Mouse (Mus musculus) adrenal gland, adult (tissue): ENCODE measurements around the gene Rbfox2.

Experiments used
- DNase-seq, 2 experiments: peaks; one replicate each; pipeline ENCODE4 v3.0.0; 2022 to 2023; ENCODE audit warnings: low spot score in 1 of 2; ENCODE audit not compliant: inconsistent age in 2 of 2

Rbfox2 gene

DNA sequence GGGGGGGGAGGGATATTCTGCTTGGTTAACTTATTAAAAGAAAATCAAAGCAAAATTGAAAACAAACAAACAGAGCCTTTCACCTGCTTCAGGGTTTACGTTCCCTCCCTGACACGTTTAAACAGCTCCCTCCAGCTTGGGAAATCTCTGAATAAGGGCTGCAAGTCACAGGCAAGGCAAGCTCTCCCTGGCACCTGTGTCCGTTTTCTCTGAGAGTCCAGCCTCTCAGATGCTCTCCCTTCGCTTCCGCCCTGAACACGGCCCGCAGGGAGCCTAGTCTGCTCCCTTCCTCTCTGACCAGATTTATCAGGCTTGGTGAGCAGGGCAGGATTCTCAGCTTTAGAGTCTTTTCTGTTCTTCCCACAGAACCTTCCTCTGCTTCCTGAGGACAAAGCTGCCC is 101.9 kb downstream of the Rbfox2 start:
- DNase-seq = no peak

DNA sequence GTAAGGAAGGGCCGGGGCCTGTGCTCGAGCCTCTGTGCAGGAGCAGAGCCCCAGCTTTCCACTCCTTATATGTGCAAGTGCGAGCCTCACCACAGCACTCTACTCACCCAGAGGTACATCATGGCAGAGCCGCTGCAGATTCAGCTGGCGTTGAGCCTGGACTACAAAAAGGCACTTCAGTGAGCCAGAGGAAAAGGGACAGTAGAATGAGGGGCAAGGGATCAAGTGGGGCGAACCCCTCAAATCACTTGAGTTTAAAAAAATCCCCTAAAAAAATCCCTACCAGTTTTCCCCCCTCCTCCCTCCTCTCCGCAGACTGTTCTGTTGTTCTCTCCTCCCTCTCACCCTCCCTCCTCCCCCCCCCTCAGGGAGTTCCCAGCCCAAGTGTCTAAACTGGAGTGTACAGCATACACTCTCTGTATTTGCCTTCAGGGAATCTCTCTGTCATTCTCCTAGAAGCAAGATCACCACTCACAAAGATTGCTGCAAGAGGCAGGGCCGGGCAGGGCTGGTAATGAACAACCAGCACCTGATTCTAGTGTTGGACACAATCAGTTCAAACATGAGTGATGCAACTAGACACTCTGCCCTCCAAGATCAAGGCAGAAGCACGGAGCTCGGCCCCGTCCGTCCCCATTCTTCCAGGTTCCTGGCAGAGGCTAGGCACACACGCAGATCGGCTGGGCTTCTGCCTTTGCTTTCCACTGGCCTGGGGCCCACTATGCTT is 103.4 kb downstream of the Rbfox2 start:
- peak; percentile 44 to 77 for DNase-seq

DNA sequence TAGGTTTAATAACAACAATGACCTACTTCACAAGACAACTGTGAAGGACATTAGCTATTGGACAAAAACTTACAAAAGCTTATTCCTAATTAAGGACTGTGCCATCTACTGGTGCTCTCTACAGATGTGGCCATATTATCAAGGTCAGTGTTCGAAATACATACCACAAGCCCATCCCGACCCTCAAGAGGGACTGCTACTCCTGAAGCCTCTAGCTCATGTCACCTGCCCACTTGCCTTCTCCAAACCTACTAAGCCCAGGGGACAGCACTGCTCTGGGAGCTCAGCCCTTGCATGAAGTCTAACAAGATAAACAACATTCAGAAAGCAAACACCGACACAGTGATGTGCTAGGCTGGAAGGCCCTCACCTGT is 103.9 kb downstream of the Rbfox2 start:
- DNase-seq = no peak

DNA sequence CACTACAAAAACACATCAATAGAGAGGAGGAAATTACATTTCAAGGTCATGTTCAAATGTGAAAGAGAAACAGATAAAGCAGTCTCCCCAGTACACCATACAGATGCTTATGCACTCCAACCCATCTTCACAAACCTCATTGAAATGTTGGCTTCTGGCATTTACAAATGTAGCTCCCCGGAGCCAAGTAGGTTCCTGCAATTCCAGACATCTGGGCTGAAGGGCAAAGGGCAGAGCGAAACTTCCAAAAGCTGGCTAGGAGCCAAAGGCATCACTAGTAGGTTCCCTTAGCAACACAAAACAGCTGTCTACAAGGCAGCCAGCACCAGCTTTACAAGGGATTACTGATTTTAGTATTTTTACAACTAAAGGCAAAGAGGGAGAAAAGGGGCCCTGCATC is 104.6 kb downstream of the Rbfox2 start:
- peak; percentile 58 to 88 for DNase-seq

DNA sequence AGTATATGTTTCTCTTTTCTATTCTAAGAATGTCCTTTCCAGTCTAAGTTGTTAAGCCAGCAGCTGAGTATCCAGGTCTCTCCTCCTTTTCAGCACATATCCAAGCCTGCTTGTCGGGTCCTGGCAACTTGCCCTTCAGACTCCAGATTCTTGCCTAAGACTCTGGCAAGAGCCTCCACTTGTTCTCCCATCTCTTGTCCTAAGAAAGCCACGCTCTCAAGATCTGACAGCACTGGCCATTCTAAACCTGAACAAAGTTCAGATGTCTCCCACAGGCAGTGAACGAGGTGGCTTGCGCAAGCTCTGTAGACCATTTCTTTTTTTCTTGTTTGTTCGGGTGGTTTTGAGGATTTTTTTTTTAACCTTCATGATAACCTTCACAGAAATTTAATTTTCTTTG is 110.0 kb downstream of the Rbfox2 start:
- DNase-seq = peak in 1 of 2 experiments; percentile 78

DNA sequence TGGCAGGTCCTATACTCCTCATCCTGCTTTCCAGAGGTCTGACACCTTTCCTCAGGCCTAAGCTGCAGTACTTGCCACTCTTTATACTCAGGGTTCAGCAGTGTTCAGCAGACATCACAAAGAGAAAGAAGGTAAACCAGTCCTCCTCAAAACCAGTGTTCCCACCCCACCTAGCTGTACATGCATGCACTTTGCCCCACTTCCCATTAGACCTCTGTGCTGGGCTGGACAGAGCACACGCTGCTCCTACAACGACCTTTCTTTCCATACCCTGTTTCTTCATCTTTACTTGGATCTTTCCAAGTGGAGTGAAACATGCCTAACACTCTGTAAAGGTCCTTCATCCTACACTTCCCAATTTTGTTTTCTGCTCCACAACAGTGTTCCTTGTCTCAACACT is 110.8 kb downstream of the Rbfox2 start:
- DNase-seq = no peak

DNA sequence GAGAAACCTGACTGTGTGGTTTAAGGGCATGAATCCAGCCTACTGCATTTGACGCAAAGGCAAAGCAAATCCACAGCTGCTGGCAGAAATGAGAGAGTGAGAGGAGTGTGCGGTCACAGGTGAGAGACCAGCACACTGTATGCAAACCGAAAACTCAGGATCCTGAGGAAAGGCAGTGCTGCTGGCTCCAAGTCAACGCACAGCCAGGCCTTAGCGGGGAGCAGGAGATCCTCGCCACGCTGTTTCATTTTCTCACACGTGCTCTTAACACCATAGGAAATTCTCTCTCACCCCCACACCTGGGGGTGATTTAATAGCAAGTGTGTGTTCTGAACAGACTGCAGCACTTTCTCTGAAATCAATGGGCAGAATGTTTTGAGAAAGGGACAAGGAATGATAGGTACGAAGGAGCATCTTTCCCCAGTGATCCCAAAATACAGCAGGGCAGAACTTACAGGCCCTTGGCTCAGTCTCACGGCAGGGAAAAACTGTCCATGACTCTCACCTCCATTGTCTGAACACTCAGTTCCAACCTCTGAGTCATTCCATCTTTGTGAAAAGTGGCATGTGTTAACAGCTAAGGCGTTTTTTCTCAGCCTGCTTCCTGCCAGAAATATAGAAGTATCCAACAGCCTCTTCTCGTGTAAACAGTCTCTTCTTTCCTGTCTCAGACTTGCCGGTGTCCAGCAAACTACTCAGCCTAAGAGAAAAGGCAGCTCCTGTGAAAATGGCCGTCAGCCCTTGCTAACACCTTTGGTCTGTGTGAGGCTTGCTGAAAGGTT is 114.5 kb downstream of the Rbfox2 start:
- DNase-seq = no peak

DNA sequence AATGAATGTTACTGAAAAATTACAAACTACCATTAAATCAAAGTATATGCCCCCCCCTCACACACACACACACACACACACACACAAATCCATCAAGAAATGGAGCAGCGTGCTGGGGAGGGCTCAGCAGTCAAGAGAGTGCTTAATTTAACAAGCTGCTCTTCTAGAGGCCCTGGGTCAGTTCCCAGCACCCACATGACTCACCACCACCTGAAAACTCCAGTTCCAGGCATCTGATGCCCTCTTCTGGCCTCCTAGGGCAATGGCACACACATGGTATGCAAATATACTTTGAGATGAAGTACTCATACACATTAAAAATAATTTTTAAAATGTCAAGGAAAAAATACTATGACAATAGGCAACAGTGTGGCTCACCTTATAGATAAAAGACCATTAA is 120.7 kb downstream of the Rbfox2 start:
- no peak for DNase-seq

DNA sequence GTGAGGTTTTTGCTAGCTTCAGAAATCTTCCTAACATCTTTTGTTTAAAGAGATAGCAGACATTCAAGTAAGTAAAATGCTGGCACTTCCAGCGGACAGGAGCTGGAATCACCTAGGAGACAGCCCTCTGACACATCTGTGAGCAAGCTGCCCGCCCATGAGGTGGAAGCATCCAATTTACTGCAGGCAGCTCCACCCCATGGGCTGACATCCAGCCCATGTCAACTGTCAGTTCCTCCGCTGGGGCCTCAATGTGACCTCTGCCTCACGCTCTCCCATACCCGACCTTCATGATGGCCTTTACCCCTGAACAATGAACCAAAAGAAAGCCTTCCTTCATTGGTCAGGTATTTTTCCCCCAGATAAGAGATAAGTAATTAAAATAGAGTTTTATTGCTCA is 121.2 kb downstream of the Rbfox2 start:
- DNase-seq = peak in 1 of 2 experiments; percentile 65

DNA sequence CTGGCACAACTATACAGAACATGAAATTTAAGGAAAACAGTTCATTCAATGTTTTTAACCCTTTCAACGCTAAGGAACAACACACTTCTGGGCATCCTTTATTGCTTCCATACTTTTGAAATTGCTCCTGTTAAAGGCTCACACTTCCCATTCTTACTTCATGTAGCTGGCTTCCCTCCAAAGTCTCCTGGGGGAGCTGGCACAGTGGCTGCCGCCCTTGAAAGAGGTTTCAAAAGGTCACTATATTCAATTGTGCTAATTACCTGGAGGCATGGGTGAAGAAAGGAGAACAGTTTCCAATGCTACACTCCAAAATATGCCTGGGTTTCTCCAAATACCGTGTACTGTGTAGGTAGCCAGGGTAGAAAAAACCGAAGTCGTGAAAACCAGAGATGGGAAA is 124.0 kb downstream of the Rbfox2 start:
- peak; percentile 28 to 72 for DNase-seq

DNA sequence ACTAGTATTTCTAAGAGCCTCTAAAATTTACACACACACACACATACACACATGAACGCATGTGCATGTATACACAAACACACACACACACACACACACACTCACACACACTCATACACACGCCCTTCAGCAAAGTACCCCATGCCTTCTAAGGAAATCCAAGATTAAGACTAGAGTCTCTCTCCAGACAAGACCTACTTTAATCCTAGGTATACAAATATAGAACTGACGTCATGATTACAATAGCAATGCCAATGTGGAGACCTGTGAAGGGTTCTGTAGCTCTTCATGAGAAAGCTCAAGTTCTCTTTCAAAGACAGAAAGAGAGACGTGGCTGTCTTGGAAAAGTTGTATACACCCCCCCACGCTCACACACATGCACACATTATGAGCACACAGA is 132.8 kb downstream of the Rbfox2 start:
- no peak for DNase-seq

DNA sequence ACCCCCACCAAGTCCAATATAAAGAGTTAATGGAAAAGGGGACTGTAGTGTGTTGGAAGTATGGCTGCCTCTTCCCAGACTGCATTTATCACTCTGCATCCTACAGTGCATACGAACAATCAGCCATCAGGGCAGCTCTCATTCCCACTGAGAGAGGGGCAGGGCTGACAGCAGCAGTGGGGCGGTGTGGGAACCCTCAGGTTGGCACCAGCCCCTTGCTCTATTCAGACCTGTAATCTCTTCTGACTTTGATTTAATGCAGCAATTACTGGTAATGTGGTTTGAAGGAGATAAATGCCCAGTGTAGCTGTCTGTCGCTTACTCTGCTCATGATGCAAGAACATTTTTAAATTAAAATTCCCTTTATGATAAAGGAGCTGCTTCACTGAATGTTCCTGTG is 134.4 kb downstream of the Rbfox2 start:
- DNase-seq = no peak

DNA sequence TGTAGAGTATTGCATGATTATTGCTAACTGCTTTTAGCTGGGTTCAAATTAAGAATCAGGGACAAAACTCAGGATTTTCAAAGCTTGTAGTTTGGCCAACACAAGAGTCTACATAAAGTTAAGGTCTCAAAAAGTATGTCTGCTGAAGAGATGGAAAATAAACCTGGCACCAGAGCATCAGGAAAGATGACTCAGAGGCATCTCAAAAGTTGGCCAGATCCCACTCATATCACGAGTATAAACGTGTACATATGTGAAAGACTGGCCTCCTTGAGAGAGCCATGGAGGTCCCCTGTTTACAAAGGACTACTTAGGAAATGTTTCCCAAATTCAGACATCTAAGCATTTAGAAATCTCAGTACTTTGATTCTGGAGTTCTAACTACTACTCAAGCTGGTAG is 138.0 kb downstream of the Rbfox2 start:
- DNase-seq = no peak

DNA sequence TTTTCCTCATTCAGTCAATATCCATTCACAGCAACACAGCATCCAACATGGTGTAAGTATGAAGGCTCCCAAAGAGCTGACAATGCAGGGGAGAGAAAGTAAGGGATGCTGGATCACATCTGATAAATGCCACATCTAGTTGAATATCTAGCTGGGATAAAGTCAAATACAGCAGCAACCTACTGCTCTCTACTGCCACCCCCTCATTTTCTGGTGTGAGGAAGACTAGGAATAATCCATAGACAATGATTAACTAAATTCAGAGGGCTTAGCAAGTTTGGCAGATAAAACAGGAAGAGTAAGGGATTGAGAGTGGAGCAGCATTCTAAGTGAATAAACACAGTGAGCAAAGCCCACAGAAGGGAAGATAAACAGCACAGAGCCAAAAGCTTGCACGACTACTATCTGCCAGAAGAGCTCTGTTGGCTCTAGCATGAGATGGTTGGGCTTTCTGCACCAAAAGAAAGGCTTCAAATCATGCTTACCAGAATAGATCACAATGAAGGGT is 140.5 kb downstream of the Rbfox2 start:
- DNase-seq = no peak

DNA sequence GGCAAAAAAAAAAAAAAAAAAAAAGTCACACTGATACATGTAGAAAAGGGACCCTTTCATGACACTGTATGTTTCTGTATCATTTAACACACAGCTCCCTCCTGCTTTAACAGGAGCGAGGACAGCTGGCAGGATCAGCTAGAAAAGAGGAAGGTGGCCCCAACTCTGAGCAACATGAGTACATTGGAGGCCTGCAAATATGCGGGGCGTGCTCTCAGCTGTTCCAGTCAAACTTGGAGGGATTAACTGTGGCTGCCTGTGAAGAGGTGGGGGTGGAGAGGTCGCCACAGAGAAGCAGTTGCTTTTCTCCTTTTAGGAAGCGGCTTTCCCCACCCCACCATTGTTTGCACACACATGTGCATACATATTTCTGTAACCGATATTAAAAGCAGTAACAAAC is 143.5 kb downstream of the Rbfox2 start:
- DNase-seq = no peak

DNA sequence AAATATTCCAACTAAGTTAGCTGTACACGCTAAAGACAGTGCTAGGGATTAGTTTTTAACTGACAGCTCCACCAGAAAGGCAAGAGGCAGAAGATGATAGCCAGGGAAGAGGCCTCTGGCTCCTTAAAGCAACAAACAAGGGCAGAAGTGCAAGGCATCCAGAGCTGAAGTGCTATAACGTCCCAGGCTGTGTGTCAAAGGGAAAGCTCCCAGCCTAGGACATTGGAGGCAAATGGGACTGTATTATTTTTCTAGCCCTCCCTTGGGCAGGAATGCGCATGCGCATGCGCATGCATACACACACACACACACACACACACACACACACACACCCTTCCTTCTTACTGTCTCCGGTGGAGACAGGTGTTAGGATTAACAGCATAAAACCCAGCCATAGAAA is 143.9 kb downstream of the Rbfox2 start:
- no peak for DNase-seq

DNA sequence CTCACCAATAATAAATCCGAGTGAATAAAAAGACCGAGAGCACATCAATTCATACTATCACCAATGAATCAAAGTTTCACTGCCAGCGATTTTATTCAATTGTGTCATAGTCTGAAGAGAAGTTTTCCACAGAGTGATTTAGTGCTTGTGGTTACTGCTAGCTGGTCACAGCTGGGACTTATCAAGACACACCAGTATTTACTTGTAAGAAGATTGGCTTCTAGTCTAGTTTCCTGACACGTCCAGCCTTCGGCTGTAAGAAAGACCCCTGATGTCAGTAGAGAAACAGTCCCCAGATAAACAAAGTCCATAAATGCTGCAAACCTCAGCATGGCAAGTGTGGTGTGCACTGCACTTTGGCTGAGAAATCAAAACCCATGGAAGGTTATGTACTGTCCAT is 145.4 kb downstream of the Rbfox2 start:
- DNase-seq = no peak

DNA sequence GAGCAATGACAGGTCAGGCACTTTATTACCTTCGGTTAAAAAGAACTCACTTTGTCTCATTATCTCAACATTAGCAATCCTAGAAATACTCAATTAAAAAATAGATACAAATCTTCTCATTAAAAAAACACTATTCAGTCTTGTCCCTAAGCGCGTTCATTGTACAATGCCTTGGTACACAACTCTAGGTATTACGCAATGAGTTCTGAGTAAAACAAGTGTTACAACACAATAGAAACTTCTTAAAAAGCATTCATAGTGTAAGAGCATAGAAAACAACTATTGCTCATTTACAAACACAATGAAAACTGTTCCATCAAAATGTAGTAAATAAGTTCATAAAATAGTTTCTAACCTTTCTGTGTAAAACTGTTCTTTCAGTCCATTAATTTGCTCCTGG is 146.0 kb downstream of the Rbfox2 start:
- no peak for DNase-seq

DNA sequence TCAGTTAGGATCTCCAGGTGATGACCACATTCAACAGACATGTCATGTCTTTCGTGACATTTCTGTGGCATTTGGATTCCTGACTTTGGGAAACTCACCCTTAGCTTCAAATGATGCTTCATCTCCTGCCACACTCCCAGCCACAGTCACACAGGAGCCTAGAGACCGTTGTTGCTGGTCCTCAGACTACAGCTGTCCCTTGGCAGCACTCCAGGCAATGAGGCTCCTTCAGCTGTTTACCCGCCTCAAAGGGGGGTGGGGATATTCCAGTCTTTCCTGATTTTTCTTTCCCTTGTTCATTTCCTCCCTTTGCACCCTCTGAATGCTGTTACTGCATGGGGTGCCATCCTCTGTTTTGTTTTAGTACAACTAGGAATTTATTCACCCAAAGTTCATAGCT is 150.3 kb downstream of the Rbfox2 start:
- no peak for DNase-seq

DNA sequence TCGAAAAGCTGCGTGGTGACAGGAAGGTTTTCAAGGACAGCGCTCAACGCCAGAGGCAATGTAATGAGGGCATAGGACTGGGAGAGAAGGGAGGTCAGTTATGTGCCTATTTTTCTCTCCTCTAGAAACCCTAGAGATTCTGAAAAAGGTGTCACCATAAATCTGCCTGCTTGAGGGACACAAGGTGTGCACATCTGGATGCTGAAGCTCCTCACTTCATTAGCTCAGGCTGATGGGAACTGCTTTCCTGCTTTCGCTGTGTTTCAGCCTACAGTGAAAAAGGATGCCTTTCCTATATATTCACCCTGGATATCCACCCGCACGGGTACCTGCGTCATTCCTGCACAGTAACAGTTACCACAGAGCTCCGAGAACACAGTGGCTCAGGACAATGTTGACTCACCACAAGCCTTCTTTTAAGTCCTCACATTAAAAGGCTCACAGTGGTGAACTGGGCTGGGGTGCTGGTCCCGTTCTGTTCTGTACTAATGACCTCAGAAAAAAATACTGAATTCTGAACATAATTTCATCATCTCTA is 152.5 kb downstream of the Rbfox2 start:
- peak; percentile 57 to 74 for DNase-seq

DNA sequence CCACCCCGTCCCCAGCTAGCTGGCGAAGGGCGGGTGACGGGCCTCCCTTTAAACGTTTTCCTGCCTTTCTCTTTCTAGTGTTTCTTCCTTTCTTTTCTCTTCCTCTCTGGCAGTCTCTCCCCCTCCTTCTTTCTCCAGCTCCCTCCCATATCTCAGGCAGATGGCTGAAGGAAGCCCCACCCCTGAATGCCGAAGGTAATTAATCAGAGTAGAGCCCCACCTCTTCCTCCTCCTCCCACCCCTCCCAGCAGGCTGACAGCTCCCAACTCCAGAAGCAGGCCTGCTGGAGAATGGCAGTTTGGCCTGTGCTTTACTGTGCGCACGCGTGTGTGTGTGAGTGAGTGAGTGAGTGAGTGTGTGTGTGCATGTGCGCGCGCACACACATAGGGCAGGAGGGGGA is 153.2 kb downstream of the Rbfox2 start:
- peak; percentile 91 to 95 for DNase-seq

DNA sequence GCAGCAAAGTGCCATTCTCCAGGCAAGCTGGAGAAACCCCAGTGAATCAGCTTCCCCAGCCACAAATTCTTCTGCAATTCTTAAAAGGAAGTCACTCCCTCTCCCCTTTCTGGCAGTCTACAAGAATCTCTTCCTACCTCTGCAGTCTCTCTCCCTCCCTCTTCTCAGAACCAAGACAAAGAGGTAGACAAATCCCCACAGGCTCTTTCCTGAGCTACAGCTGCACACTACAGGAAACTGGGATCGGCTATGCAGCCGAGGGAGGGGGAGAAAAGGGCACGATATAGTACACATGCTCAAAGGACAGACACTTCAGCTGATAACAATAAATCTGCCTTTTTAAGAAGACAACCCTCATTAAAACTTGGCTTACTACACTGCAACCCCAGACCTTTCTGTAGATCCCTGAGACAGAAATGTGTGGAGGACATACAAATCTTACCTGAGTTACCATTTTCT is 153.7 kb downstream of the Rbfox2 start:
- peak; percentile 48 to 87 for DNase-seq
